Mouse (Mus musculus): ENCODE measurements around the gene Phf20.

The Phf20 gene

GRCm38 (mm10) chr2:156321538-156321937 lies 125.3 kb downstream of the Phf20 start:
- DNase-seq: no peak

- DNase-seq: no peak
Observed at GRCm38 (mm10) chr2:156324116-156324588, 127.9 kb downstream of the Phf20 start.

GRCm38 (mm10) chr2:156324681-156325080 lies 128.4 kb downstream of the Phf20 start:
- DNase-seq: no peak

- DNase-seq: no peak
Observed at GRCm38 (mm10) chr2:156330681-156331080, 134.4 kb downstream of the Phf20 start.

GRCm38 (mm10) chr2:156331446-156331965 lies 135.2 kb downstream of the Phf20 start:
- DNase-seq: no peak

- no peak for DNase-seq
Observed at GRCm38 (mm10) chr2:156340078-156340477, 143.8 kb downstream of the Phf20 start.

- DNase-seq: no peak
Observed at GRCm38 (mm10) chr2:156344775-156345532, 148.7 kb downstream of the Phf20 start.

- DNase-seq: no peak
Observed at GRCm38 (mm10) chr2:156348812-156349211, 152.5 kb downstream of the Phf20 start.

GRCm38 (mm10) chr2:156349286-156349848 lies 153.1 kb downstream of the Phf20 start:
- no peak for DNase-seq

- no peak for DNase-seq
Observed at GRCm38 (mm10) chr2:156351243-156351642, 155.0 kb downstream of the Phf20 start.

- no peak for DNase-seq
Observed at GRCm38 (mm10) chr2:156352413-156353165, 156.3 kb downstream of the Phf20 start.

GRCm38 (mm10) chr2:156353265-156353692 lies 157.0 kb downstream of the Phf20 start:
- DNase-seq: no peak

GRCm38 (mm10) chr2:156356031-156356430 lies 159.8 kb downstream of the Phf20 start:
- DNase-seq: peak; percentile 32

Data from right cerebral cortex, postnatal 4 days (tissue).